Mouse (Mus musculus): Measurements from ENCODE around the gene Gm10277. TPM values are rescaled to one million over a fixed set of nuclear protein-coding genes. Genes with fewer than 3 reads are reported as not detected.

Gm10277 gene
- 0.84 and 1.1 TPM in 2 replicates for polyA plus RNA-seq (2014; fragmentation: Nextera tagmentation; extraction: Ambion mirVana)

GRCm38 (mm10) chr11:77787707-77788106 lies at the start of gene Gm10277:
TSS of gene Gm10277 (minus strand) at chr11:77787747.
- Histone ChIP-seq H3K9me3 (ENCODE audit: control insufficient read depth, low read length) (no peaks in the 10 kb centered on the region), H3K4me3 (ENCODE audit: control insufficient read depth in 1 of 2, insufficient read depth in 1 of 2, low read depth in 1 of 2, low read length in 2 of 2) (no peak within 1 kb of the TSS), H3K36me3 (ENCODE audit: control insufficient read depth, insufficient read depth, low read length) (no peaks in the 10 kb centered on the region), H3K4me2 (ENCODE audit: low read length) (peak within 1 kb of the TSS; percentile 39; the same call in 1 of the 2 replicates), H3K27ac (replicated peaks in 1 of 2; ENCODE audit: control insufficient read depth in 1 of 2, insufficient read depth in 1 of 2, low read depth in 2 of 2, low read length in 2 of 2) (peak within 1 kb of the TSS; percentile 95 to 96), H3K9ac (ENCODE audit: low read length) (no peak within 1 kb of the TSS), H3K4me1 (ENCODE audit: control insufficient read depth in 2 of 2, insufficient read depth in 2 of 2, low read length in 2 of 2) (peaks cover 62 to 73% of the 10 kb centered on the region in 2 experiments), H3K27me3 (ENCODE audit: control insufficient read depth, insufficient read depth, low read length) (no peaks in the 10 kb centered on the region)
- 75% methylated on average over 5 of the region's 5 CpGs for WGBS
- ATAC-seq (ENCODE audit: insufficient number of reproducible peaks, insufficient read depth, low FRiP score, low read depth) = no peak

- Histone ChIP-seq H3K9me3 (ENCODE audit: control insufficient read depth, low read length) (no peaks in the 10 kb centered on the region), H3K27me3 (ENCODE audit: control insufficient read depth, insufficient read depth, low read length) (no peaks in the 10 kb centered on the region), H3K4me1 (ENCODE audit: control insufficient read depth in 2 of 2, insufficient read depth in 2 of 2, low read length in 2 of 2) (peaks cover 13 to 17% of the 10 kb centered on the region in 2 experiments; a peak in 3 of 4 replicates), H3K27ac (replicated peaks in 1 of 2; ENCODE audit: control insufficient read depth in 1 of 2, insufficient read depth in 1 of 2, low read depth in 2 of 2, low read length in 2 of 2) (peak overlapping the region; percentile 77 to 88), H3K4me2 (ENCODE audit: low read length) (no peak overlapping the region), H3K9ac (ENCODE audit: low read length) (peak overlapping the region; percentile 39; the same call in 1 of the 2 replicates), H3K4me3 (ENCODE audit: control insufficient read depth in 1 of 2, insufficient read depth in 1 of 2, low read depth in 1 of 2, low read length in 2 of 2) (no peak overlapping the region), H3K36me3 (ENCODE audit: control insufficient read depth, insufficient read depth, low read length) (peaks cover 99% of the 10 kb centered on the region)
- peak; percentile 67 for ATAC-seq (ENCODE audit: insufficient number of reproducible peaks, insufficient read depth, low FRiP score, low read depth)
- 21% methylated on average over 4 of the region's 4 CpGs for WGBS
These were observed 49.2 kb upstream of the Gm10277 start for GRCm38 (mm10) chr11:77836751-77837150.

DNA sequence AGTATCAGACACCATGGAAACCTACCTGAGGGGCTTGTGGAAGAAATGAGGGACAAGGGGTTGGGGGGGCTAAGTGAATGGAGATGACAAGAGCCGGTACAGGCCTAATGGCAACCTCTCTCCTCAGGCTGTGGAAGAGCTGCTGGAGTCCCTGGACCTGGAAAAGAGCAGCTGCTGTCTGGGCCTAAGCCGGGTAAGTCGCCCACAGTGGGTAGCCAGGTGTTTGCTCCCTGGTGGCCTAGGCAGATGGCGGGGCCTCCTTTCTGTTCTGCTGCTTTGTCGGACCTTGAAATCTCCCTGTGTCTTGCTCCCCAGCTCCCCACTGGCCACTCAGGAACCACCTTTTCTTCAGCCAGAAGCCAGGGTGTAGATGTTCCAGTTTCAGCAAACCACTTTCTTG lies 48.7 kb upstream of the Gm10277 start:
- peaks cover 99% of the 10 kb centered on the region for H3K36me3 ChIP-seq (ENCODE audit: control insufficient read depth, insufficient read depth, low read length)
- H3K9ac ChIP-seq (ENCODE audit: low read length) = peak overlapping the region; percentile 31; the same call in 1 of the 2 replicates
- WGBS = 74% methylated on average over 5 of the region's 5 CpGs
- H3K9me3 ChIP-seq (ENCODE audit: control insufficient read depth, low read length) = no peaks in the 10 kb centered on the region
- no peaks in the 10 kb centered on the region for H3K27me3 ChIP-seq (ENCODE audit: control insufficient read depth, insufficient read depth, low read length)
- H3K4me1 ChIP-seq (ENCODE audit: control insufficient read depth in 2 of 2, insufficient read depth in 2 of 2, low read length in 2 of 2) = peaks cover 13 to 17% of the 10 kb centered on the region in 2 experiments; a peak in 3 of 4 replicates
- H3K4me3 ChIP-seq (ENCODE audit: control insufficient read depth in 1 of 2, insufficient read depth in 1 of 2, low read depth in 1 of 2, low read length in 2 of 2) = no peak overlapping the region
- peak overlapping the region; percentile 77 to 88 for H3K27ac ChIP-seq (replicated peaks in 1 of 2; ENCODE audit: control insufficient read depth in 1 of 2, insufficient read depth in 1 of 2, low read depth in 2 of 2, low read length in 2 of 2)
- ATAC-seq (ENCODE audit: insufficient number of reproducible peaks, insufficient read depth, low FRiP score, low read depth) = no peak
- H3K4me2 ChIP-seq (ENCODE audit: low read length) = no peak overlapping the region

GRCm38 (mm10) chr11:77835109-77835508 lies 47.6 kb upstream of the Gm10277 start:
- H3K36me3 ChIP-seq (ENCODE audit: control insufficient read depth, insufficient read depth, low read length) = peaks cover 99% of the 10 kb centered on the region
- 79% methylated on average over 3 of the region's 3 CpGs for WGBS

DNA sequence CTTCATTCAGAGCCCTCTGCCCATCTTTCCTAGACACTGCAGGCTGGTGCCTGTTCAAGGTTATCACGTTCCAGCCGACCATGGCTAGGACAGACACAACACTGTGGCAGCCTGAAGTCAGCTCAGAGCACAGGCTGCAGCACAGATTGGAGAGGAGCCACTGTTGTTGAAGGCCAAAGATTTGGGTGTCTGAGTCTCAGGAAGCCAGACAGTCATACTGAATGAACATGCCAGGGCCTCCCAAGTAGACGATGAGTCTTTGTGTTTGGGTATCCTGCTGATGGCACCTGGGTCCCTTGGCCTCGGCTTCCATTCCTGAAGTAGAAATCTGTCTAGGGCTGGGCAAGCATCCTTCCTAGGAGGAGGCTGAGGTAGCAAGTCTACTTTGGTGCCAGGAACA lies 45.0 kb upstream of the Gm10277 start:
- no peak overlapping the region for H3K27ac ChIP-seq (replicated peaks in 1 of 2; ENCODE audit: control insufficient read depth in 1 of 2, insufficient read depth in 1 of 2, low read depth in 2 of 2, low read length in 2 of 2)
- H3K9ac ChIP-seq (ENCODE audit: low read length) = no peak overlapping the region
- H3K4me3 ChIP-seq (ENCODE audit: control insufficient read depth in 1 of 2, insufficient read depth in 1 of 2, low read depth in 1 of 2, low read length in 2 of 2) = no peak overlapping the region
- WGBS = 72% methylated on average over 4 of the region's 4 CpGs
- ATAC-seq (ENCODE audit: insufficient number of reproducible peaks, insufficient read depth, low FRiP score, low read depth) = no peak
- no peaks in the 10 kb centered on the region for H3K9me3 ChIP-seq (ENCODE audit: control insufficient read depth, low read length)
- peaks cover 99% of the 10 kb centered on the region for H3K36me3 ChIP-seq (ENCODE audit: control insufficient read depth, insufficient read depth, low read length)
- H3K27me3 ChIP-seq (ENCODE audit: control insufficient read depth, insufficient read depth, low read length) = no peaks in the 10 kb centered on the region
- H3K4me1 ChIP-seq (ENCODE audit: control insufficient read depth in 2 of 2, insufficient read depth in 2 of 2, low read length in 2 of 2) = peaks cover 13 to 17% of the 10 kb centered on the region in 2 experiments; a peak in 3 of 4 replicates
- H3K4me2 ChIP-seq (ENCODE audit: low read length) = no peak overlapping the region

More at GRCm38 (mm10) chr11:77835109-77835508, 47.6 kb upstream of the Gm10277 start:
- Histone ChIP-seq H3K4me1 (ENCODE audit: control insufficient read depth in 2 of 2, insufficient read depth in 2 of 2, low read length in 2 of 2) (peaks cover 13 to 17% of the 10 kb centered on the region in 2 experiments; a peak in 3 of 4 replicates), H3K27me3 (ENCODE audit: control insufficient read depth, insufficient read depth, low read length) (no peaks in the 10 kb centered on the region), H3K4me2 (ENCODE audit: low read length) (no peak overlapping the region), H3K4me3 (ENCODE audit: control insufficient read depth in 1 of 2, insufficient read depth in 1 of 2, low read depth in 1 of 2, low read length in 2 of 2) (no peak overlapping the region), H3K27ac (replicated peaks in 1 of 2; ENCODE audit: control insufficient read depth in 1 of 2, insufficient read depth in 1 of 2, low read depth in 2 of 2, low read length in 2 of 2) (no peak overlapping the region), H3K9me3 (ENCODE audit: control insufficient read depth, low read length) (no peaks in the 10 kb centered on the region), H3K9ac (ENCODE audit: low read length) (no peak overlapping the region)
- no peak for ATAC-seq (ENCODE audit: insufficient number of reproducible peaks, insufficient read depth, low FRiP score, low read depth)

DNA sequence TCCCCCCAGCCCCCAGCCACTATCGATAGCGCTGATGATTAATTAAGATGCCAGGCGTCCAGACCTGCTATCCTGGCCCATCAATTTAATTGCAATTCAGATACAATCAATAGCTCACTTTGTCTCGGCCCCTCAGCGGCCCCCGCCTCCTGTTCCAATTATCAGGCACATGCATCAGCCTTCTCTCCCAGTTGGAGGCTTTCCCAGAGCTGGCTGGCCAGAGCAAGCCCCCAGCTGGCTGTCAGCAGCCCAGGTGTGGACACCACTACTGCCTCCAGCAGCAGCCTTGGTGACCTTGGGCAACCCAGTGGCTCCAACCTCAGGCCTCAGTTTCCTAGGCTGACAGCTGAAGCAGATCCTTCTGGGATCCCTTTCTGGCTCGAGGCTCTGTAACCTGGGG lies 43.3 kb upstream of the Gm10277 start:
- 72% methylated on average over 7 of the region's 7 CpGs for WGBS
- no peaks in the 10 kb centered on the region for H3K27me3 ChIP-seq (ENCODE audit: control insufficient read depth, insufficient read depth, low read length)
- no peak for ATAC-seq (ENCODE audit: insufficient number of reproducible peaks, insufficient read depth, low FRiP score, low read depth)
- H3K9me3 ChIP-seq (ENCODE audit: control insufficient read depth, low read length) = no peaks in the 10 kb centered on the region
- peaks cover 99% of the 10 kb centered on the region for H3K36me3 ChIP-seq (ENCODE audit: control insufficient read depth, insufficient read depth, low read length)
- H3K4me1 ChIP-seq (ENCODE audit: control insufficient read depth in 2 of 2, insufficient read depth in 2 of 2, low read length in 2 of 2) = peaks cover 1 to 6% of the 10 kb centered on the region in 2 experiments; a peak in 3 of 4 replicates
- no peak overlapping the region for H3K4me2 ChIP-seq (ENCODE audit: low read length)
- H3K27ac ChIP-seq (replicated peaks in 1 of 2; ENCODE audit: control insufficient read depth in 1 of 2, insufficient read depth in 1 of 2, low read depth in 2 of 2, low read length in 2 of 2) = no peak overlapping the region; a peak in 1 of 4 replicates
- H3K9ac ChIP-seq (ENCODE audit: low read length) = no peak overlapping the region
- H3K4me3 ChIP-seq (ENCODE audit: control insufficient read depth in 1 of 2, insufficient read depth in 1 of 2, low read depth in 1 of 2, low read length in 2 of 2) = no peak overlapping the region

DNA sequence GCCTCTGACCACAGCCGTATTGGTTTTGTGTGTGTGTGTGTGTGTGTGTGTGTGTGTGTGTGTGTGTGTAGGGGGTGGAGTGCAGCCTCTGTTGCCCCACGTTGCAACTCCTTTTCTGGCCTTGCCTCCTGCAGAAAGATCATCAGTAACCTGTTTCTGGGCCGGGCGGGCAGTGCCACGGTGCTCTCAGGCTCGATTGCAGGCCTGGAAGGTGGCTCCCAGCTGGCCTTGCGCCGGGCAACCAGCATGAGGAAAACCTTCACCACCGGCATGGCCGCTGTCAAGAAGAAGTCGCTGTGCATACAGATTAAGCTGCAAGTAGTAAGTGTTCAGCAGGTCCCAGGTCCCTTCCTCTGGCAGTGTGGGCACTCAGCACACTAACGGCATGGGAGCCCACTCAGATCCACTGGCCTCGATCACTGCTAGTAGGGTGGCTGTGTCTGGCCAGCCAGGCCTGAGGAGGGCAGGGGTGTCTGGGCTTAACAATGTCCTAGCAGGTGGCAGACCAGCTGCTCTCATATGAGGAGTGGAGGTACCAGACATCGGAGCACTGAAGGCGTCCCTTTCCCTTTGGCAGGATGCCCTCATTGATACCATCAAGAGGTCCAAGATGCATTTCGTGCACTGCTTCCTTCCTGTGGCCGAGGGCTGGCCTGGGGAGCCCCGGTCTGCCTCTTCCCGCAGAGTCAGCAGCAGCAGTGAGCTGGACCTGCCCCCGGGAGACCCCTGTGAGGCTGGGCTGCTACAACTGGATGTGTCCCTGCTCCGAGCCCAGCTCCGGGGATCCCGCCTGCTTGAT lies 41.7 kb upstream of the Gm10277 start:
- 79% methylated on average over 23 of the region's 23 CpGs for WGBS
- no peak overlapping the region for H3K9ac ChIP-seq (ENCODE audit: low read length)
- H3K4me2 ChIP-seq (ENCODE audit: low read length) = no peak overlapping the region
- no peaks in the 10 kb centered on the region for H3K27me3 ChIP-seq (ENCODE audit: control insufficient read depth, insufficient read depth, low read length)
- H3K9me3 ChIP-seq (ENCODE audit: control insufficient read depth, low read length) = no peaks in the 10 kb centered on the region
- no peak for ATAC-seq (ENCODE audit: insufficient number of reproducible peaks, insufficient read depth, low FRiP score, low read depth)
- no peak overlapping the region for H3K4me3 ChIP-seq (ENCODE audit: control insufficient read depth in 1 of 2, insufficient read depth in 1 of 2, low read depth in 1 of 2, low read length in 2 of 2)
- H3K36me3 ChIP-seq (ENCODE audit: control insufficient read depth, insufficient read depth, low read length) = peaks cover 98% of the 10 kb centered on the region
- no peak overlapping the region for H3K27ac ChIP-seq (replicated peaks in 1 of 2; ENCODE audit: control insufficient read depth in 1 of 2, insufficient read depth in 1 of 2, low read depth in 2 of 2, low read length in 2 of 2)
- peaks cover 0 to 11% of the 10 kb centered on the region in 2 experiments; a peak in 2 of 4 replicates for H3K4me1 ChIP-seq (ENCODE audit: control insufficient read depth in 2 of 2, insufficient read depth in 2 of 2, low read length in 2 of 2)
